Mouse (Mus musculus) thymus, adult 2 months (tissue): ENCODE data around the gene Soat1. TPM values are rescaled to one million over a fixed set of nuclear protein-coding genes. Genes with fewer than 3 reads are reported as not detected.

Experiments used
- DNase-seq: peaks from one replicate; pipeline ENCODE4 v3.0.0; 2021
- H3K27ac ChIP-seq: fragments of 200-500 bp; 2 replicates; pipeline ENCODE4 v1.5.1; 2012; ENCODE audit warnings: low read length, control low read depth; ENCODE audit not compliant: control insufficient read depth, insufficient read depth
- H3K27me3 ChIP-seq: fragments of 200-500 bp; 2 replicates; pipeline ENCODE4 v1.6.1; 2012; ENCODE audit warnings: mild to moderate bottlenecking, low read length, moderate library complexity, mixed read lengths; ENCODE audit not compliant: control insufficient read depth, insufficient read depth
- H3K36me3 ChIP-seq: fragments of 200-500 bp; 2 replicates; pipeline ENCODE4 v1.6.1; 2012; ENCODE audit warnings: mild to moderate bottlenecking, low read length, moderate library complexity; ENCODE audit not compliant: control insufficient read depth, insufficient read depth
- H3K4me1 ChIP-seq: fragments of 200-500 bp; replicated peaks from 2 replicates; pipeline ENCODE4 v1.6.1; 2012; ENCODE audit warnings: low read length; ENCODE audit not compliant: control insufficient read depth, insufficient read depth
- H3K4me3 ChIP-seq: fragments of 200-500 bp; 2 replicates; pipeline ENCODE4 v1.5.1; 2012; ENCODE audit warnings: mild to moderate bottlenecking, low read length, control low read depth, moderate library complexity; ENCODE audit not compliant: control insufficient read depth, insufficient read depth
- CTCF ChIP-seq: fragments of 200-500 bp; IDR thresholded peaks from 2 replicates; pipeline ENCODE4 v1.5.1; 2012; ENCODE audit warnings: mild to moderate bottlenecking, control low read depth, low read length, moderate library complexity, borderline replicate concordance; ENCODE audit not compliant: control insufficient read depth, poor library complexity, insufficient read depth; ENCODE audit errors: extremely low read depth
- POLR2A ChIP-seq: fragments of 200-500 bp; IDR thresholded peaks from 2 replicates; pipeline ENCODE4 v1.6.1; 2012; ENCODE audit warnings: mild to moderate bottlenecking, low read length, control low read depth, moderate library complexity; ENCODE audit not compliant: control insufficient read depth, poor library complexity, insufficient read depth; ENCODE audit errors: extremely low read depth
- WGBS: fragments of 180-500 bp; shearing (Covaris S2); methylation state at CpG from one replicate; pipeline ENCODE4 v1.1.7; 2018; 5-methylcytosine and 5-hydroxymethylcytosine counted together
- polyA plus RNA-seq: library from polyadenylated mRNA; depleted of rRNA; stranded (reverse); fragments of >200 nt; gene quantifications from 2 replicates; pipeline ENCODE4 v1.2.3, GENCODE M21; 2012

Gene Soat1
- polyA plus RNA-seq, 1 experiment = 119 TPM

DNA sequence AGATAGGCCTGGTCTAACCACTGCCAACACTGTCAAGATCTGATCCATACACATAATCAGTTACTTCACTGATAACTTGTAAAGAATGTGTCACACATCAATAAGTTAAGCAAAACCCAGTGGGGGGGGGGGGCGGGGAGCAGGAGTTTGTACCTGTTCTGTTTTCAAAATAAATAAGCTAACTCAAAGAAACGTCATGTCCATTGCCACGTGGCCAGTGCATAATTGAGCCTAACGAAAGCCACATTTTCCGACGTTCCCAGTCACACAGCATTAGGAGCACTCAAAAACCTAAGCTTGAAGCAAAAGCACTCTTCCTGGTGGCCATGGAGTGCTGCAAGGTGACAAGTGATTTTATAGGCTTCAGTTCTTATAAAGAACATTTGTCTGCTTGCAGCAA is 13.1 kb downstream of the Soat1 start:
- H3K4me1 ChIP-seq = peaks cover 19% of the 10 kb centered on the region
- TF ChIP-seq CTCF = no peak
- no peak for TF ChIP-seq POLR2A
- H3K27me3 ChIP-seq = no peaks in the 10 kb centered on the region
- no peak overlapping the region for H3K4me3 ChIP-seq
- H3K36me3 ChIP-seq = peaks cover 27% of the 10 kb centered on the region
- WGBS = 98% methylated on average over 6 of the region's 6 CpGs
- no peak for DNase-seq
- H3K27ac ChIP-seq = no peak overlapping the region

DNA sequence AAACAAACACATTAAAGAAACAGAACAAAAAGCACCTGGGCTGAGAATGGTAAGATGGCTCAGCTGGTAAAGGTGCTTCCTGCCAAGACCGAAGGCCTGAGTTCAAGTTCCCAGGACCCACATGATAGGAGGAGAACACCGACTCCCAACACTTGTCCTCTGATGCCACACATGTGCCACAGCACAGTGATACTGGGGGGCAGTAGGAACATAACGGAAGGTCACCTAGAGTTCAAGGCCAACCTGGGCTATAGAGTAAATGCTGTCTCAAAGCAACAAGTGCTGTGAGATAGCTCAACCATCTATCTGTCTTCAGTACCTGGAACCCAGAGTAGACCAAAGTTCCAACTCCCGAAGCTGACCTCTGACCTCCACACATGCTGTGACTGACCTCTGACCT is 13.9 kb downstream of the Soat1 start:
- H3K27me3 ChIP-seq = no peaks in the 10 kb centered on the region
- 74% methylated on average over 4 of the region's 4 CpGs for WGBS

DNA sequence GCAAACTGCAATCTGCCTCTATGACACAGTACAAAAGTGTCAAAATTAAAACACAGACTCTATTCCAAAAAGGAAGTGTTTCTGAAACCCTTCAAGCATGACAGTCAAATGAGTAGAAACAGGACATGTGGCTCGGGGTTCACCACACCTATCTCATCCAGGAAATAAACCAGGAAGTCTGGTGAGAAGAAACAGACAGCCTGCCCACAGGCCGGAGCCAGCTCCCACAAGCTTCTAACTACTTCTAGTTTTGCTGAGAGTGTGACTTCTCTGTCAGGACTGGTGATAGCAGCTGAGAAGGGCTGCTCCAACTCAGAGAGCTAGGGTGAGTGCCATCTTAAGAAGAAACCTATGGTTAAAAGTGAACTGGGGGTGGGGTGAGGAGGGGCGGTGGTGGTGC is 14.4 kb downstream of the Soat1 start:
- 21% methylated on average over 3 of the region's 3 CpGs for WGBS
- H3K4me3 ChIP-seq = no peak overlapping the region
- H3K27me3 ChIP-seq = no peaks in the 10 kb centered on the region
- TF ChIP-seq CTCF (no peak), POLR2A (no peak)
- peaks cover 27% of the 10 kb centered on the region for H3K36me3 ChIP-seq
- H3K27ac ChIP-seq = peak overlapping the region; percentile 64
- peak; percentile 34 for DNase-seq
- H3K4me1 ChIP-seq = peaks cover 19% of the 10 kb centered on the region

More for the DNA sequence above, 13.9 kb downstream of the Soat1 start:
- peak overlapping the region; percentile 64 for H3K27ac ChIP-seq
- no peak overlapping the region for H3K4me3 ChIP-seq
- TF ChIP-seq CTCF (no peak), POLR2A (no peak)
- H3K4me1 ChIP-seq = peaks cover 19% of the 10 kb centered on the region
- no peak for DNase-seq
- H3K36me3 ChIP-seq = peaks cover 27% of the 10 kb centered on the region

GRCm38 (mm10) chr1:156458391-156459060 is 15.6 kb downstream of the Soat1 start:
- Histone ChIP-seq H3K27me3 (no peaks in the 10 kb centered on the region), H3K4me1 (peaks cover 19% of the 10 kb centered on the region), H3K27ac (no peak overlapping the region), H3K4me3 (no peak overlapping the region), H3K36me3 (peaks cover 24% of the 10 kb centered on the region)
- TF ChIP-seq CTCF = no peak
- TF ChIP-seq POLR2A = no peak
- no peak for DNase-seq
- 87% methylated on average over 8 of the region's 8 CpGs for WGBS

DNA sequence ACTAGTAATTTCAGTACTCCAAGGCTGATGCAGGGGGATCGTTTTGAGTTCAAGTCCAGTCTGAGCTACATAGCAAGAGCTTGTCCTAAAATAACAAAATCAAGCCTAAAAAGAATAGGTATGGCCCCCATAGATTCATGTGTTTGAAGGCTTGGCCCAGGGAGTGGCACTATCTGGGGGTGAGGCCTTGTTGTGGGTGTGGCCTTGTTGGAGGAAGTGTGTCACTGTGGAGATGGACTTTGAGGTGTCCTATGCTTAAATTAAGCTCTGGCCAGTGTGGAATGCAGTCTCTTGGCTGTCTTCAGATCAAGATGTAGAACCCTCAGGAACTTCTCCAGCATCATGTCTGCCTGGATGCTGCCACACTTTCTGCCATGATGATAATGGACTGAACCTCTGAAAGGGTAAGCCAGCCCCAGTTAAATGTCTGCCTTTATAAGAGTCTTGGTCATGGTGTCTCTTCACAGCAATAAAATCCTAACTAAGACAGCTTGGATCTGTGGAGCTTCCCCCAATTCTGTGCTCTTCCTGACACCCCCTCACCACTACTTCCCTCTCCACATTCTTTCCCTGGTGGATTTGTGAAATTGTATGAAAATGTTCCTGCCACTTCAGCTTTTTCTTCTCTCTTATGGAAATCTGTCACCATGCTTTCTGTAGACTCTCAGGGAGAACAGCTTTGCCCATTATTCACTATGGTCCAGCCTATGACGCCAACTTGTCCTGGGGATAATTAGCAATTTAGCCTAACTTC is 18.9 kb downstream of the Soat1 start:
- TF ChIP-seq POLR2A (no peak), CTCF (no peak)
- H3K4me1 ChIP-seq = peaks cover 6% of the 10 kb centered on the region
- no peak overlapping the region for H3K4me3 ChIP-seq
- H3K36me3 ChIP-seq = peaks cover 24% of the 10 kb centered on the region
- no peak for DNase-seq
- H3K27me3 ChIP-seq = no peaks in the 10 kb centered on the region
- WGBS = 92% methylated on average over 2 of the region's 2 CpGs
- H3K27ac ChIP-seq = no peak overlapping the region

GRCm38 (mm10) chr1:156454384-156454783 is 19.7 kb downstream of the Soat1 start:
- H3K27me3 ChIP-seq = no peaks in the 10 kb centered on the region
- DNase-seq = no peak
- peaks cover 24% of the 10 kb centered on the region for H3K36me3 ChIP-seq
- WGBS = 90% methylated on average over 7 of the region's 7 CpGs
- no peak overlapping the region for H3K27ac ChIP-seq
- TF ChIP-seq POLR2A (no peak), CTCF (no peak)
- no peak overlapping the region for H3K4me3 ChIP-seq
- no peaks in the 10 kb centered on the region for H3K4me1 ChIP-seq
